Mouse (Mus musculus): Measurements from ENCODE around the gene Mbd3.

DNA sequence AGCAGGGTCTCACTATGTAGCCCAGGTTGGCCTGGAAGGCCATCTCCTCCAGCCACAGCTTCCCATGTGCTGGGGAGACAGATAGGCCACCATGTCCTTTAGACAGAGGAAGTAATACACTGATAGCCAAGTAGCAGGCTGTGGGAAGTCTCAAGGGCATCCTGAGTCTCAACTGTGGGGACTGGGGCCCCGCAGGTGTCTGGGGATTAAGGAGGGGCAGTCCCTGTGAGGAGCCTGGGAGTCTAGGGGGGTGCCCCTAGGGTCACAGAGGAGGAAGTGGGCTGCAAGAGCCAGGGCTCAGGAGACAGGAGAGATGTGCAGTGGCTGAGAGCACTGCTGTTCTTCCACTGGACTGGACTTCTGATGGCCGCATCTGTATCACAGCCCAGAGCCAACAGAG is 43.6 kb upstream of the Mbd3 start:
- no peak for TF ChIP-seq POLR2A (IDR thresholded peaks at IDR 0.05; ENCODE audit: control insufficient read depth, low read depth, low read length)
- no peak for TF ChIP-seq CTCF (IDR thresholded peaks at IDR 0.05; ENCODE audit: control insufficient read depth, insufficient read depth, insufficient replicate concordance, low read depth, low read length)
